Mouse (Mus musculus) heart, postnatal 0 days (tissue): ENCODE results near the gene Dapl1. TPM values are rescaled to one million over a fixed set of nuclear protein-coding genes. Genes with fewer than 3 reads are reported as not detected.

Experiments
- ATAC-seq: fragments of 200-750 bp; cut with Nextera tagmentation; 2 replicates; pipeline ENCODE4 v1.8.0; 2017; ENCODE audit warnings: low read depth, moderate number of reproducible peaks, moderate library complexity; ENCODE audit not compliant: insufficient read depth
- DNase-seq: peaks from one replicate; pipeline ENCODE4 v3.0.0-alpha.2; 2016; ENCODE audit warnings: low spot score
- H3K27ac ChIP-seq: fragments of 300-500 bp; sonication (generic); 2 replicates; pipeline ENCODE4 v1.5.1; 2014; ENCODE audit warnings: low read depth, mild to moderate bottlenecking
- H3K27me3 ChIP-seq: fragments of 300-500 bp; sonication (generic); 2 replicates; pipeline ENCODE4 v1.6.1; 2014; ENCODE audit warnings: low read length, mixed read lengths; ENCODE audit not compliant: control insufficient read depth, insufficient read depth
- H3K36me3 ChIP-seq: fragments of 300-500 bp; sonication (generic); replicated peaks from 2 replicates; pipeline ENCODE4 v1.6.1; 2014; ENCODE audit warnings: low read length, mixed read lengths; ENCODE audit not compliant: control insufficient read depth, insufficient read depth
- H3K4me1 ChIP-seq: fragments of 300-500 bp; sonication (generic); 2 replicates; pipeline ENCODE4 v1.6.1; 2014; ENCODE audit warnings: antibody characterized with exemption; ENCODE audit not compliant: control insufficient read depth, insufficient read depth
- H3K4me2 ChIP-seq: fragments of 300-500 bp; sonication (generic); 2 replicates; pipeline ENCODE4 v1.6.1; 2014; ENCODE audit warnings: low read depth, mild to moderate bottlenecking, low read length, moderate library complexity
- H3K4me3 ChIP-seq: fragments of 300-500 bp; sonication (generic); 2 replicates; pipeline ENCODE4 v1.5.1; 2014; ENCODE audit warnings: low read depth, low read length
- H3K9ac ChIP-seq: fragments of 300-500 bp; sonication (generic); replicated peaks from 2 replicates; pipeline ENCODE4 v1.6.1; 2014; ENCODE audit warnings: low read depth, low read length, mixed read lengths
- H3K9me3 ChIP-seq: fragments of 300-500 bp; sonication (generic); replicated peaks from 2 replicates; pipeline ENCODE4 v1.6.1; 2016; ENCODE audit warnings: low read length; ENCODE audit not compliant: control insufficient read depth
- CTCF ChIP-seq: IDR thresholded peaks from 2 replicates; pipeline ENCODE4 v1.5.1; 2016; ENCODE audit warnings: antibody characterized with exemption, control low read depth, low read depth
- EP300 ChIP-seq: IDR thresholded peaks from 2 replicates; pipeline ENCODE4 v1.6.1; 2016; ENCODE audit warnings: antibody characterized with exemption, low read depth
- WGBS: fragments of 180-500 bp; shearing (Covaris S2); extraction: QIAGEN DNeasy Blood & Tissue Kit; methylation state at CpG from one replicate; pipeline ENCODE4 v1.1.7; 2014; 5-methylcytosine and 5-hydroxymethylcytosine counted together
- polyA plus RNA-seq: library from polyadenylated mRNA; unstranded; fragments of >200 nt; fragmentation: Nextera tagmentation; extraction: Ambion mirVana; gene quantifications from 2 replicates; pipeline ENCODE4 v1.2.1, GENCODE M21; 2015
- total RNA-seq: library from RNA; depleted of rRNA; stranded (reverse); fragments of >200 nt; gene quantifications from 2 replicates; pipeline ENCODE4 v1.2.3, GENCODE M21; 2014; ENCODE audit warnings: low replicate concordance

Gene Dapl1
- total and polyA plus RNA-seq, 2 experiments from 2014 or later = 1.2 TPM; not detected in 1

DNA sequence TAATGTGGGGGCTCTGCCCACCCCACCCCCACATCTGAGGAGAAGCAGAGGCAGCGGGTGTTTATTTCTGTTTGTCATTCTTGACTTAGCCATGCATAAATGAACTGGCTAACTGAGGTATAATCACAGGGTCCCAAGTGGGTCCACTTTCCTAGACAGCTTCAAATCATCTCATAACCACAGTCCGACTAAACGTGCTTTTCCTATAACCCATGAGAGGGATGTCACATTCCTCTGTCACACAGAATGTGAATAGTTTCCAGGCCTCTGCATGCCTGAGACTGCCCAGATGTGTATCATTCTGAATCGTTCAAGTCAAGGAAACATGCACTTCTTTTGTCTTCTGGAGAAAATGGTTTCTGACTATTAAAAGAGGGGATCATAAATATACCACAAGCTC is 17.4 kb upstream of the Dapl1 start:
- no peak for TF ChIP-seq CTCF
- TF ChIP-seq EP300 = no peak
- H3K27ac ChIP-seq = no peak overlapping the region
- no peak for DNase-seq
- no peak overlapping the region for H3K4me2 ChIP-seq
- ATAC-seq = no peak
- H3K4me1 ChIP-seq = peaks cover 7% of the 10 kb centered on the region; the same call in 1 of the 2 replicates
- no peaks in the 10 kb centered on the region for H3K36me3 ChIP-seq
- no peaks in the 10 kb centered on the region for H3K9me3 ChIP-seq
- no peak overlapping the region for H3K9ac ChIP-seq
- 35% methylated on average over 4 of the region's 4 CpGs for WGBS
- H3K27me3 ChIP-seq = no peaks in the 10 kb centered on the region
- no peak overlapping the region for H3K4me3 ChIP-seq

DNA sequence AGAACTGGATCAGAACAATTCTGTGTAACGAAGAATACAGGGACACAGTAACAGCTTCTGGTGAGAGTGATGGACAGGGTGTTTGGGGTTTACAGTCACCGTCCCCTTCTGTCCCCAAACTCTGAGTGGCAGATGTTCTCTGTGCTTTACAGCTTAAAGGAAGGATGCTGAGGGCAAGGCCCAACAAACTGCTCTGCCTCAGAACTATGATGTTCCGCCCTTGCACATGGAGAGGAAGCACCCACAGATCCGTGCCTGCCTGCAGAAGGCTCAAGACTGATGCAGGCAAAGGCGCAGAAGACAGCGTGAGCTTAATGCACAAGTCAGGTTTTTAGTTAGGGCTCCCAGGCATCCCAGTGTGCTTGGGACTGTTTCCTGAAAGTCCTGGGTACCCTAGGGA is 16.5 kb upstream of the Dapl1 start:
- peaks cover 7% of the 10 kb centered on the region; the same call in 1 of the 2 replicates for H3K4me1 ChIP-seq
- no peak for TF ChIP-seq CTCF
- no peak for TF ChIP-seq EP300
- H3K36me3 ChIP-seq = no peaks in the 10 kb centered on the region
- no peak overlapping the region for H3K9ac ChIP-seq
- ATAC-seq (no peak), DNase-seq (no peak)
- H3K9me3 ChIP-seq = no peaks in the 10 kb centered on the region
- 90% methylated on average over 6 of the region's 6 CpGs for WGBS
- no peak overlapping the region for H3K4me3 ChIP-seq
- H3K27me3 ChIP-seq = no peaks in the 10 kb centered on the region
- no peak overlapping the region for H3K4me2 ChIP-seq
- H3K27ac ChIP-seq = no peak overlapping the region

DNA sequence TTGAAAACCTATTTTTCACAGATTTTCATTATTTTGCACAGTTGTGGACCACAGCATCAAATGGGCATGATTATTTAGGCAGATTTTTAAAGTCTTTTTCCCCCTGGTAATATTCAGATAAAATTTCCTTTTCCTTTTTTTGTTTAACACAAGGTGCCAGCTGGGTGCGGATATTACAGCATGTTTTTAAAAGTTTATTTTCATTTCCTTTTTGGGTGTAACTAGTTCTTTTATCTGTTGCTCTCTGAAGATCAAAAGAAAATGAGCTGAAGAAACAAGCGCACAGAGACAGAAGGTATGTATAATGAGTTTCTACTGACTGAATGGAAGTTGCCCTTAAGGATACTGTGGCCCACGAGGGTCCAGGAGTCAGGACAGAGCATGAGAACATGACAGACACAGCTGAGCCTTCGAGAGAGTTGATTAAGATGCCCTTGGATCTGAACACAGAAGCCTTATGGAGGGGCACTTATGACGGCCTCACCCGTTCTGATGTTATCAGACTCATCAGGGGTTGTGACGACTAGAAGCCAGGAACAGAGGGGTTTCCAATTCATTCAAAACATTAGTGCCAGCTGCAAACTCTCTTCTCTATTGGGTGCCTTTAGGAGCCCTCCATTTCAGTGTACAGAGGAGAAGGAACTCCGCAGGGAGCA is 14.7 kb upstream of the Dapl1 start:
- Histone ChIP-seq H3K4me1 (peaks cover 7% of the 10 kb centered on the region; the same call in 1 of the 2 replicates), H3K4me2 (no peak overlapping the region), H3K27me3 (no peaks in the 10 kb centered on the region), H3K9ac (no peak overlapping the region), H3K9me3 (no peaks in the 10 kb centered on the region), H3K36me3 (no peaks in the 10 kb centered on the region), H3K4me3 (no peak overlapping the region), H3K27ac (no peak overlapping the region)
- DNase-seq = no peak
- no peak for ATAC-seq
- 58% methylated on average over 8 of the region's 8 CpGs for WGBS
- no peak for TF ChIP-seq CTCF
- no peak for TF ChIP-seq EP300

DNA sequence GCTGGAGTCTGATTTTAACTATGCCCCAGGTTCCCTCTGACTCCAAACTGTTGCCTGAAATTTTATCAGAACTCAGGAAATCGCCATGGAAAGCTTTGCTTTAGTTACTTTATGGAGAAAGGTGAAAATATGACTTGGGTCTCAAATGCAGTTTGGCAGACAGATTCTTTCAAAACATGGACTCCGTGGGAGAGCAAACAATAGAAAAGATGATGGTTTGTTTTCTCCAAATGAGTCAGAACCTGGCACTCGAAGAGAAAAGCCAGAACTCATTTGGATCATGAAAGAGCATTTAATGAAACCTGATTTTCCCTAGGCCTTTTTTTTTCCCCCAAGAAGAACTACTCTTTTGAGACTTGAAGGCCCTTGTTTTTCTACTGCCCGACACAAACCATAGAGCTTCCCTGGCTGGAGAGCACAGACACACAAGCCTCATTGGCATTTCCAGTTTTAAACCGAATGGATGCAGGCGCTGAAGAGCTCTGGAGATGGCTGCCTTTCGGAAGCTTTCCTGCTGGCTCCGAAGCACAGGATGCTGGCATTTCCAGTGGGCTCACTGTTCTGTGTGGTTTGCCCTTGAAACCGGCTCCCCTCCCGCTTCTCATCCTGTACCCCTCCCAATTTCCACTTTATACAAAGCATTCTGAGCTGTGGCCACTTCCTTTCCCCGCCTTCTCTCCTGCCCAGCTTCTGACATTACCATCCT is 14.0 kb upstream of the Dapl1 start:
- DNase-seq (no peak), ATAC-seq (no peak)
- no peaks in the 10 kb centered on the region for H3K27me3 ChIP-seq
- H3K4me3 ChIP-seq = no peak overlapping the region
- H3K4me1 ChIP-seq = peaks cover 7% of the 10 kb centered on the region; the same call in 1 of the 2 replicates
- WGBS = 56% methylated on average over 11 of the region's 11 CpGs
- no peak overlapping the region for H3K9ac ChIP-seq
- peak overlapping the region; percentile 8; the same call in 1 of the 2 replicates for H3K4me2 ChIP-seq
- TF ChIP-seq CTCF = no peak
- TF ChIP-seq EP300 = no peak
- peak overlapping the region; percentile 12 for H3K27ac ChIP-seq
- H3K36me3 ChIP-seq = no peaks in the 10 kb centered on the region
- no peaks in the 10 kb centered on the region for H3K9me3 ChIP-seq

DNA sequence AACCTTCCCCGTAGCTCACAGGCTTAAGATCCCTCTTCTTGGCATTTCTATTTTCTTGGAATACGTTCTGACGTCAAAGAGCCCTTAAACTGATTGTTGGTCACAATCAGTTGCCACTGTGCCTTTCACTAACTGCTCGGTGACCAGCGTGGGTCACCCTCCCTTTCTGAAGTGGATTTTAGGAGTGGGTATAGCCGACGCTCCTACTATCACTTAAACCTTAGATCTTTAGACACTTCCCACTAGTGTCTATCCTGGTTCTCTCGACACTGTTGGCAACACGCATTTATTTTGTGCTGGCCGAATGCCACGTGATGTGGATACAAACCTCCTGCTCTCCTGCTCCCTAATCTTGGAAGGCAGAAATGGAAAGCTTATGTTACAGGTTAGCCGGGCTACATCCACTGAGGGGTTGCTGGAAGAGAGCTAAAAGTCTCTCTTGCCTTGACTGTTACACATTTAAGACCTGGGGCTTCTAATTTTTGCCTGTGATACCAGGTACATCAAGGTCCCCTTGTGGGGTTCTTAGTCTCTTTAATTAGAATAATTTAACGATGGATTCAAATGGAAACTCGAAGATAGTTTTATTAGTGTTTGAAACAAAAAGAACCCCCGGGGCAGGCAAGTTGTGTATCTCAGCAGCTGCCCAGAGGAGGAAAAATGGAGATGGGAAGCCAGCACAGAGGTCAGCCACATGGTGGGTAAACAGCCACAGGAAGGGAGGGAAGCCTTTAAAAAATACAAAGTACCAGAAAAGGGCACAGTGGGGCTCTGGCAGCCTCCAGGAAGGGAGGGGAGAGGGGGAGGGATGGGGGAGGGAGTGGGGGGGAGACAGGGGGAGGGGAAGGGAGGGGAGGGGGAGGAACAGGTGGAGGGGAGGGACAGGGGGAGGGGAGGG is 13.2 kb upstream of the Dapl1 start:
- Histone ChIP-seq H3K9me3 (no peaks in the 10 kb centered on the region), H3K4me1 (peaks cover 7% of the 10 kb centered on the region; the same call in 1 of the 2 replicates), H3K27ac (peak overlapping the region; percentile 12), H3K36me3 (no peaks in the 10 kb centered on the region), H3K4me3 (no peak overlapping the region), H3K27me3 (no peaks in the 10 kb centered on the region), H3K9ac (no peak overlapping the region), H3K4me2 (peak overlapping the region; percentile 8; the same call in 1 of the 2 replicates)
- TF ChIP-seq EP300 = no peak
- DNase-seq (no peak), ATAC-seq (no peak)
- WGBS = 36% methylated on average over 15 of the region's 15 CpGs
